Mouse (Mus musculus) megakaryocyte-erythroid progenitor cell, adult 5-6 weeks (primary cell): ENCODE data around the gene Ttll7. TPM values are rescaled to one million over a fixed set of nuclear protein-coding genes. Genes with fewer than 3 reads are reported as not detected.
A peak's percentile ranks its signal among the peaks of the same experiment; 100 is the strongest.

Experiments used
- ATAC-seq: replicated peaks from 2 replicates; pipeline ENCODE4 v1.8.0; 2016; ENCODE audit warnings: mild to moderate bottlenecking, inconsistent platforms; ENCODE audit not compliant: severe bottlenecking, poor library complexity, low FRiP score, low TSS enrichment
- total RNA-seq, 2 experiments: library from RNA; stranded (forward) in 1 of 2; stranded (reverse) in 1 of 2; fragments of 200-1000, 215-1000 nt in 1 of 2; fragments of >200 nt in 1 of 2; fragmentation: Nextera tagmentation in 1 of 2; gene quantifications; 2 replicates each; pipeline ENCODE4 v1.2.3; 2014 to 2017

Ttll7 gene
- 0.54 TPM in 1 of 2 replicates, not detected in the other for total RNA-seq (2014; fragmentation: Nextera tagmentation)
- total RNA-seq (2017), result 0.19 TPM in 1 of 2 replicates, not detected in the other

DNA sequence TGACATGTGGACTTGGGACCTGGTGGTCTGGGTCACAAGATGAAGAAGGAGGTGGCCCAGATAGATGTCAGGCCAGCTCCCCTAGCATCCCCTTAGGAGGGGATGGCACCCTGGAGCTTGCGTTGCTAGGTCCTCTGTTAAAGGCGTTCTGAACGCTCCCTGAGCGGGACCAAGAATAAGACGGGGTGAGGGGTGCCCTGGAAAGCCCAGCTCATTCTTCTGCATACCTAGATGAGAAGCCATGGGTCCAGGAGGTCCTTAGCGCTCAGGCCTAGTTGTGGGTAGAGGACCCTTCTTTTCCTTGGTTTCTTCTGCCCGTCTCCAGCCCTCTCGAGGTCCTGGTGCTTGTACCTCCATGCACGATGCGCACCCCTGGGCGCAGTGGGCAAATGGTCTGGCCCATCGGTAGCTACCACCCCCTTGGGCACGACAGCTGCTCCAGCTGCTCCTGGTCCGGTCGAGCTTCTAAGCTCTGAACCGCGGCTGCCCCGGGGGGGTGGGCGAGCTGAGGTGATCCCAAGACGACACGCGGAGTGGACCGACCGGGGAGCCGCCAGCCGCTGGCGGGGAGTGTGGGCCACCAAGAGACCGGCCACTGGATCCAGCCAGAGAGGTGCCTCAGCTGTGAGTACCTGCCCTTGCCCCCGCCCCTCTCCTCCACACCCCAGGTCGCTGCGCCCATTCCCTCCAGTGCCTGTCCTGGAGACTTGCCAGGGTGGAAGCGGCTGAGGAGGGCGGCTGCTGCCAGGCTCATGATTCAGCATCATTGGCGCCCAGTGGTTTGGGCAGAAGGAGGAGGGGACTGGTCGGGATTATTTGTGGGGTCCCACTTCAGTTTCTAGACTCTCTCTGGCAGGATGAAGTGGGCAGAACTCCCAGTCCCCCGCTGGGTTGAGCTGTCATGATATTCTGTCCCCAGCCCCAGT, at the start of gene Ttll7:
Ttll7 (plus strand) TSS at position 402 of the 926 bp plus-strand sequence.
- peak; percentile 96 for ATAC-seq

DNA sequence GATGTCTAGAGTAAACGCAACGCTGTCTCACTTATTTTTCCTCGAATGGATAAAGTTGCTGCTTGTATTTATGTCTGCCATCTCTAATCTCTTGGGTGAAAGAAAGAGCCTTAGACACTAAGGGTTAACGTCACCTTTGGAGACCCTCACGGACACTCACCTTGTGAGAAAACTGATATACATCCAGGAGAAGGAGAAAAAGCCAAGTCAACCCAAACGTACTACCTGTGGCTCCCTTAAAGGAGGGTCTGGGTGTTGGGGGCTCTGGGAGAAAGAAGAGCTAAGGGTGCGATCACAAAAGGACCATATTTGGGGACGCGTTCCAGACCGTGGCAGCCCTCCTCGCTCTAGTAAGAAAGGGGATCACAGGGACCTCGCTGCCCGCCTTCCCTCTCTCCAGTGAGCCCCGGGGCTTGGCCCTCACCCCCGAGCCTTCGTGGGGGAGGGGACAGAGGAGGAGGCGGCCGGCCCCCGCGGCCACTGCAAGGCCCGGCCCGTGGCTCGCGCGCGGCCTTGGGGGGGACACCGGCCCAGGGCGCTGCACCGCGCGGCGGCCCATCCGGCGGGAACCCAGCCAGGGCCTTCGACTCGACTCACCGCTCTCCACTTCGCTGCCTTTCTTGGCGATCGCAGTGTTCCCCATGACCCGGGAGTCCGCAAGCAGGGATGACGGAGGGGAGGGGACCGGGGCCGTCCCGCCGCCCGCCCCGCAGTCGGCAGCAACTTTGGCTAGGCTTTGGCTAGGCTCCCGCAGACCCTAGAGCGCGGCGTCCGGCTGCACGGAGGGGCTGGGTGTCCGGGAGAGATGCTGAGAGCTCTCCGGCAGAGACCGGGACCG, 39.9 kb upstream of the Ttll7 start:
- ATAC-seq, result peak; percentile 48

DNA sequence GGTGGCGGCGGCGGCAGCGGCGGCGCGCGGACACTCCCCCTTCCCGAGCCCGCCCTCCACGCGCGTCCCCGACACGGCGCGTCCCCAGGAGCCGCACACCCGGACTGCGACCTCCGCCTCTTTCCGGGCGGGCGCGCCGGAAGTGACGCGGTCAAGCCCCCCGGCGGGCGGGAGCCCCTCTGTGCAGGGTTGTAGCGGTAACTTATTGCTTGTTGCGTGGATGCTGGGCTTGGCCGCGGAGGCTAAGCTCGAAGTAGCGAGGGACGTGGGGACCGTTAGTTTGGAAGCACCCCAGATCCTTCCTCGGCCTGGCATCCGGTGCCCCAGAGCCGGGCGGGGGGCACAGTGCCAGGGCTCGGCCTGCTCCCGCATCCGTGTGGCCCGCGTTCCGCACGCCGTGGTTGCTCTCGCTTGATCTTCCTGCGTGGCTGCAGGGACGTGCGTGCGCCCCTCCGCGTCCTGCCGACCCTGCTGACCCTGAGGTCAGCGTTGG, 39.2 kb upstream of the Ttll7 start, which contains the start of gene Prkacb:
Prkacb (minus strand) TSS at position 90 of the 493 bp plus-strand sequence.
- peak; percentile 82 for ATAC-seq

DNA sequence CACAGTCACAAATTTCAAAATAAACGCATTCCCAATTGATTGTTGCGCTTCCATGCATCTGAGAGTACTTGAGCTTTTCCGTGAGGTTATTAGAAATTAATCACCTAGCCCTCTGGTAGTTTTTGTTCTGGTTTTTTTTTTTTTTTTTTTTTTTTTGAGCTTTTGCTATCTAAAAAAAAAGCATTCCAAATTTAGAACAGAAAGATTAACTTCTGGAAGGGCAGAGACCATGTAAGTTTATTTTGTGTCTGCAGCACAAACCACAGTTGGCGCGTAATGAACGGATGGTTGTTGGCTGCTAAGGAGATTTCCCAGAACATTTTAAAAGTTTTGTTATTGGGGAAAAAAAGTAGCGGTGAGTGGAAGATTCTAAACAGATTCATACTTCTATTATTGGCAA, 38.5 kb upstream of the Ttll7 start:
- ATAC-seq, result no peak

DNA sequence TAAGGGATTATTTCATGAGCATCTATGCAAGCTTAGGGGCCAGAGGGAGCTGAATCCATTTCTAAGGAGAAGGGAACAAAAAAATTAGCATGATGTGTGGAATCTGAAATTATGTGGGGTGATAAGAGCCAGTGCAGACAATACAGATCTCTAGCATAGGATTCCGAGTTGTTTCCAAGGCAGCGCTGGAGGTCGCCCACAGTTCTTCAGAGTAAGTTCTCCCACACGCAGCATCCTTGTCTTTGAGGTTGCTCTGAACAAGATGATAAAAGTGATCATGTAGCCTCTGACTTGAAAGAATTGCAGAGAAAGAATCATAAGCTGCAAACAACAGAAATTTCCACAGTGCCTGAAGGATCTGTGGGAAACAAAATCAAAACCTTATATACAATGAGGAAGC, 31.4 kb upstream of the Ttll7 start:
- no peak for ATAC-seq

DNA sequence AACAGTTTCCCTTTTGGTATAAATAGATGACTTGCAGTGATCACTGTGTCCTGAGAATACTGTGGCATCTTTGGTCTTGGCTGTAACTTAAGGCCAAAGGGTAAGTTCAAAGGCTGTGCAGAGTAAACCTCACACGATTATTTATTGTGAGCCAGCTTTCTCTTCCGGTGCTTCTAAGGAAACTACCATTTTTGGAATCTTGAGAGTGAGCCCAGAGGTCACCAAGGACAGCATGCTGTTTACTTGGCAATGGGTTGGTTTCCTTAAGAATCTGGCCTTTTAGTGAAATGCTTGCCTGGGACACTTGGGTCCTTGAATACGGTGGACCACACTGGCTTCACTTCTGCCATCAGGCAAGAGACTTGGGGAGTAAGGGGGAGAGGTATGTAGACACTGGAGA, 9.4 kb upstream of the Ttll7 start:
- no peak for ATAC-seq

DNA sequence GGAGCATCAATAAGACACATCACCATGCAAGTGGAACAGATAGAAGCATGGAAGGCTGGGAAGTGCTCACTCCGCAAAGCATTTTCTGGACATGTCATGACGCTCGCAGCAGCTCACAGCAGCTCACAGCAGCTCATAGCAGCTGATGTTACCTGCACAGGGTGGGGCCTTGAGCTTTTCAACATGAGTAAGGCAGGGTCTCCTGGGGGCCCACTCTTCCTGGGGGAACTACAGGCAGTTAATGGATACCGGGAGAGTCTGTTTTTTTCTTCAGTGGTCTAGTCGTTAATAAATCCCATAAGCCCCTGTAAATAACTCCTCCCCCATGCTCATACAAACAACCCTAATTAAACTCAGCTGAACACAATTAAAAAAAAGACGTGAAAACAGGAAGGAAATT, 8.7 kb upstream of the Ttll7 start:
- no peak for ATAC-seq

DNA sequence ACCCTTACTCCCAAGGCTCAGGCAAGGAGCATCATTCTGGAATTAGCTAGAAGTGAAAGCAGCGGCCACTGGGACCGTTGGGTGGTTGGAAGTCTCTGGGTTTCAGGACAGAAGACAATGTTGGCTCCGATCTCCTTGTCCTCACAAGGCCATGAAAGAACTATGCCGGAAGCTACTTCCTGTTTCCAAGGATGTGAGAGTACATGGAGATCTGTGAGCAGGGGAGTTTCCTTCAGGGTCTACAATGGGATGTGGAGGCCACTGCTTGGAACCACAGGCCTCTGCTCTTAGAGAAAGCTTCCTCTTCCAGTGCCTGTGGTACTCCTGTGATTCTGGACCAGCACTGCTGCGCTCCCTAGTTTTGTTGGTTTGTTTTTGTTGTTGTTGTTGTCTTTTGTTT, 5.9 kb upstream of the Ttll7 start:
- no peak for ATAC-seq

DNA sequence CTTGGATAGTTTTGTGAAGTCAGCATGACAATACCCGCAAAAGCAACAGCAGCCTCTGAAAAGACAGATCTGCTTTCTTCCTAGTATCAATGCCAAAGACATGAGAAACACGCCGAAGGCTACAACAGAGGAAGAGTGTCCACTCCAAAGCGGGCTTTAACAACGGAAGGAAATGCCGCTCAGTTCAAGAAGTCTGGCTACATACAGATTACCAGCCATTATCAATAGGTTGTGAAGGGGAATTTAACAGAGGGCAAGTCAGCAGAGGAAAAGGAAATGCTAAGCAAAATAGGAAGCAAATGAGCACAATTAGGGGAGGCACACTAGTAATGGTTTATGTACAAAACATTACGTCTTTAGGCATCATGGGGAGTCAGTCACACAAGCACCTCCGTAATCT, 4.1 kb upstream of the Ttll7 start:
- no peak for ATAC-seq

DNA sequence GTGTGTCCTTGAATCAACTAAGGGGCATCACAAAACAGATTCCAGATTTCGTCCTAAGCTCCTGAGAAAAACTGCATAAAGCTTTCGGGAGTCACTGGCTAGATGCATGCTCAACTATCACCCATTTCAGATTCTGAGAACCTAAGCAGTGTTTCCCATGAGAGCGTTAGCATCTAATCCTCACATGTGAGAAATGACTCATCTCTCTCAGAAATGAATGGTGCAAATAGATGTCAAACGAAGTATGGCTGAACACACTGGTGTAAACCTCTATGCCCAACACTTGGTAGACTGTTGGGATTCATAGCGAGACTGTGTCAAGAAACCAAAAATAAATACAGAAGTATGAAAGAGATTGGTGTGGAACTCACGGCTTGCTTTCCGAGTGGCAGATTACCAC, 2.8 kb upstream of the Ttll7 start:
- ATAC-seq, result no peak

DNA sequence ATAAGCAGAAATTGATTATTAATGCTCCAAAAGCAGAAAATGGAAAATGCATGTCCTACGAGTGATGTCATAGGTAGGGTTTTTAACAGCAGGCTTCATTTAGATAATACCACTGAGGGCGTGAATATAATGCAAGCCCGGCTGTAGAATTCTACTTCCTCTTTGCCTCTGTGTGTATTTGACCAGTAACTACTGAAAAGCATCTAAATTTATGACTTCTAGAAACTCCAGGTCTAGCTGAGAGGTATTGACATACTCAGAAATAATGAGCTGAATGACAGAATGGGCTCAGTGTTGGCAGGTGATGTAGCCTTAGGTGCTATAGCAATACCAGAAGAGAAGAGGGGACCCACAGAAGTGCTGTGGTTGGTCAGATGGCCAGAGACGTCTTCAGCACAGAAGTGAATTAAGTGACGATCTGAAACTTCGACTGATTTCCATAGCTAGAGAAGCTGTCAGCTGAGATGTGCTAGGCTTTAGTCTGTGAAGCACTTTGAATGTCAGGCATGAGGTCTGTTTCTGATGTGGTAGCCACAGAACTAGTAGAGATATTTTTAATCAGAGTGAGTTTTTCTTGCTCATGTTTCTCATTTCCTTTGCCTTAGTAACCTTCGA, 2.4 kb downstream of the Ttll7 start:
- ATAC-seq, result no peak

DNA sequence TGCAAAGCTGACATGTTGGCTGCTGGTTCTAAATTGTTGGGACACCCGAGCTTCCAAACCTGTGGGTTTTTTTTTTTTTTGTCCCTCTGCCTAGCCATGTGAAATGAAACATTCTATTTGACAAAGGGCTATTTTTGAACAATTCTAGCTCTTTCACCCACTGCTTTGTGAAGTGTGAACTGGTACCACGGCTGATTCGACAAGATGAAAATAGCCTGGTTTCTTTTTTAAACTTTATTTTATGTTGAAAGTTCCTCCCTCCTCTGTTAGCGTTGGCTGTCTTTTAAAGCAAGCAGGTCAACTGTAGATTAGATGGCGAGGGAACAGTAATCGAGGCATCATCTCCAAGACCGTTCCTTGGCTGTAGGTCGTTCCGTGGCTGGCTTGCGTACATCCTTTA, 5.2 kb downstream of the Ttll7 start:
- ATAC-seq, result no peak

DNA sequence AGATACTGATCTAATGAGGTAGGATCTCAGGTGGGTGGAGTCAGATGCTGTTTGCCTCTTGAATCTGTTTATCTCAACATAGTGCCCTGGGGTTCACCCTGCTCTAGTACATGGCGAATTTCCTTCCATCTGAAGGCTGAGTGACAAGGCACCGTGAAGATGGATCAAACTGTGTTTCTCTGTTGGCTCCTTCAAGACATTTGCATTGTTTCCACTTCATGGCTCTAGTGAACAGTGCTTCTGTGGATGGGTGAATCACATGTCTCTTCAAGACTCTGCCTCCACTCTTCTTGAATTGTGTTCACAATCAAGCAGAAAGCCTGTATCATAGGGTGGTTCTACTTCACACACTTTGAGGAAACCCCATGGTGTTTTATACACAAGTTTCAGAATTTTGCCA, 8.1 kb downstream of the Ttll7 start:
- ATAC-seq, result no peak

DNA sequence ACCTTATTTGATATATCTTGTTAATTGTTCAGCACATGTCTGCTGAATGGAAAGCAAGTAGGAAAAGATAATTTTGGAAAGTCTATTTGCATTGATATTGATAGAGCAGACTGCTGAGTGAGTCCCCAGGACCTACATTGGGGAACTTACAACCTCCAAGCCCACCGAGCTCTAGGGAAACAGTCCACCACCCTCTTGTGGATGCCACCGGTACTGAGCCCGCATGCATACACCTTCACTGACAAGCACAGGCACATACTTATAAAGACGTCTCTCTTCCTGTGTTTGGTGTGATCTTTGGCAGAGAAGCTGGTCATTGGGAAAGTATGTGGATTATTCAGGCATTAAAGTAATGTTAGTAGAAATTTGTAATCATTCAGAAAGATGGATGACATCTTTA, 14.4 kb downstream of the Ttll7 start:
- peak; percentile 88 for ATAC-seq

DNA sequence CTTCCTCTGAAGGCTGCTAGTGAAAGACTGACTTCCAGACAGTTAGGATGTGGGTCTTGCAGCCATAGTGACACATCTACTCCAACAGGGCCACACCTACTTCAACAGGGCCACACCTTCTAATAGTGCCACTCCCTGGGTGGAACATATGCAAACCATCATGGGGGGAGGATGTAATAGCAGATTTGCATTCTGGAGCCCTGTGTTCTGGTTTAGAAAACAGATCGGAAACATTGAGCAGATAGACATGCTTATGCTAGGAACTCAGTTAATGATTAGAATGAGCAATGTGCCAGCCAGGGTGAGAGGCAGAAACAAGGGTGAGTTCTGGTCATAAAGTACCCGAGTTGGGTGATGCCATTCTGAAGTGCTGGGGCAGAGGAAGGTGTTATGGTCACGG, 19.8 kb downstream of the Ttll7 start:
- no peak for ATAC-seq

DNA sequence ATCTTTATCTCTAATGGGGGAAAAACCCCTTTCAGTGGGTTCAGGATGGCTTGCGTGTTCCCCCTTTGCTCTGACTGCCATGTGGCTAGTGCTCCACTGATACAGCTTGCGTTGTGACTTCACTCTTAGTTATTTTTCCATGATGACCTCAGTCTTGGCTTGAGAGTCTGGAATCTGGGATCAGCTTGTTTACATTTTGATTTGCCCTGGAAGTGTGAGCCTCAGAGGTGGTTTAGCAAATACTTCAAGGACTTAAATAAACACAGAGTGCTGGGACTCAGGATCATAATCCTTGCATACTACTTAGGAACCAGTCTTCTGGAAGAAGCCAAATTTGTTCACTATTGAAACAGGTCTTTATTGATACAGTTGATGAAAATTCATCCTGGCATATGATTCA, 23.8 kb downstream of the Ttll7 start:
- no peak for ATAC-seq

DNA sequence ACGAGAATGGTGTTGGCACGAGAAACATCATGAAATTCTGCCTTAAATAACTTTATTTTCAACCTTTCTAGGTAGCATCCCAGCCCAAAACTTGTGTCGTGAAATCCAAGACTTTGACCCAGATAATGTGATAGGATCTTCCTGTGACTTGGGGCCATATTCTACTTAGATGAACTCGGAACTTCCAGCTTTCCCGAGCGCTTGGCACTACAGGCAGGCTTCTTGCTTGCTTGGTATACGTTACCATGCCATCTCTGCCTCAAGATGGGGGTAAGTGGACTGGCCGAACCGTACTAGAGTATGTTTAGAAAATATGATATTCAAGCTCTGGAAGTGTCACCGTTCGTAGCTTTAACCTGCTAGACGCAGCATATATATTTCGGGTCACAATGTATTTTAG, 41.8 kb downstream of the Ttll7 start:
- no peak for ATAC-seq

DNA sequence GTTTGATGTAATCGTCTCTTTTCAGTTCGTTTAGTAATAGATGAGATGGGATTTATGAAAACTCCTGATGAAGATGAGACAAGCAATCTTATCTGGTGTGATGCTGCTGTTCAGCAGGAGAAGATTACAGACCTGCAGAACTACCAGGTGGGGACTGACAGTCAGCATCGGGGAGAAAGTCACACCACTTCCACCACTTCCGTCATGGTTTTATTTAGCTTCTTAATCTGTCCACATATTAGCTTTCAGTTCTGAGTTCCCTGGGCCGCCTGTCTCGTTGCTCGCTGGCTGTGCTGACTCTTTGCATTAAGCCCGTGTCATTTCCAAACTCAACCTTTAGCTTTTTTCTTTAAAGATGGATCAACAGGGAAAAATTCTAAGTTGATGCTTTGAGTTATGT, 44.4 kb downstream of the Ttll7 start:
- ATAC-seq, result no peak

DNA sequence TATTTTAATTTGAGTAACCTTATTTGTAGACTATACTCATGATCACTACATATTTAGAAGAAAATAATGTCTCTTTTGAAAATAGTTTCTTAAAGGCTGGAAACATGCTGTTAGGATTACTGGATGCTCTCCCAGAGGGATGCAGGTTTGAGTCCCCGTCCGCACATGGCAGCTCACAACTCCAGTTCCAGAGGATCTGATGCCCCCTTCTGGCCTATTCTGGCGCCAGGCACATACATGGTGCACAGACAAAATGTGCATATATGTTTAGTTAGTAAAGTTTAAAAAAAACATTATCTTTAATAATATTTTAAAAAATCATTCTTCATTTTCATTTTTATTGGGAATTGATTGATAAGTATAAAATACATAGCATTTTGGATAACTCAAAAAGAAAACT, 47.9 kb downstream of the Ttll7 start:
- no peak for ATAC-seq

DNA sequence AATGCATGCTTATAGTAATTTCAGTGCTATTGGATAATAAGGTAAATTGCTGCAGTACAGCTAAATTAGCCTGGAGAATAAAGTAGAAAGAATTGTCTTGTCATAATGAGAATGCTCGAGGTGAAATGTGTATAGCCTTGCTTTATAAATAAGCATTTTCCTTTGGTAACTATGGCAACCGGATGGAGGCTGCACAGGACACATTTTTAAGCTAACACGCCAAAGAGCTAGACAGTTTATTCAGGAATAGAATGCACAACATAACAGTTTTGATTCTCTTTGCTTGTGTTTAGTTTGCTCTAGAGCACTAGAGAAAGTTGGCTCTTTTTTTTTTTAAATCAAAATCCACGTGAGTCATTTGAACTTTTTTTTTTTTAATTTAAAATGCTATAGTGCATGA, 49.6 kb downstream of the Ttll7 start:
- ATAC-seq, result no peak
